Mouse (Mus musculus) granulocyte monocyte progenitor cell, adult 5-6 weeks (primary cell): Measurements from ENCODE around the gene Slc8b1. TPM values are rescaled to one million over a fixed set of nuclear protein-coding genes. Genes with fewer than 3 reads are reported as not detected.

Experiments
- ATAC-seq: replicated peaks from 2 replicates; pipeline ENCODE4 v1.8.0; 2016; ENCODE audit warnings: mild to moderate bottlenecking, moderate TSS enrichment, inconsistent platforms; ENCODE audit not compliant: poor library complexity, severe bottlenecking
- total RNA-seq, 2 experiments: library from RNA; stranded (forward) in 1 of 2; stranded (reverse) in 1 of 2; fragments of 200-712, 200-1000 nt in 1 of 2; fragments of >200 nt in 1 of 2; fragmentation: Nextera tagmentation in 1 of 2; gene quantifications; 2 replicates each; pipeline ENCODE4 v1.2.3; 2014 to 2017

The Slc8b1 gene
- total RNA-seq, 2 experiments from 2014 or later = 30.1 to 38.3 TPM

DNA sequence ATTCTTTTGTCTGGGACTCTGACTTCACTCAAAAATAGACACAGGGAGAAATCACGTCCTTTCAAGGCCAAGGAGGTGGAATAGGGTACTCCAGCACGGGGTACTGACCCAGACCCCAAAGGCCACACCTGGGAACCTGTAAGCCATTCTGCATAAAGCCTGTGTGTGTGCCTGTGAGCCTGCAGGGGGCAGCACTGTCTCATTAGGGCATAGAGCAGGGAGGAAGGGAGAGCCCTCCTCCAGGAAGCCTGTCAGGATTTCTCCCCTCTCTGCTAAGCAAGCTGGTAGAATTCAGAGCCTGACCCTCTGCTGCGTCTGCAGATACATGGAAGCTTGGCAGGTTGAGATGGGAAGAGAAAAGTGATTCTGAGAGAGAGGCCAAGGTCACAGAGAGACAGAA lies 11.7 kb downstream of the Slc8b1 start:
- no peak; the same call in 1 of the 2 replicates for ATAC-seq

- ATAC-seq = no peak
These were observed 13.8 kb downstream of the Slc8b1 start for GRCm38 (mm10) chr5:120524736-120525135.

- ATAC-seq = no peak
These were observed 14.8 kb downstream of the Slc8b1 start for GRCm38 (mm10) chr5:120525737-120526136.

GRCm38 (mm10) chr5:120526311-120526710 lies 15.3 kb downstream of the Slc8b1 start:
- peak; percentile 49 for ATAC-seq

GRCm38 (mm10) chr5:120527296-120527964 lies 16.5 kb downstream of the Slc8b1 start:
- ATAC-seq = peak; percentile 92

DNA sequence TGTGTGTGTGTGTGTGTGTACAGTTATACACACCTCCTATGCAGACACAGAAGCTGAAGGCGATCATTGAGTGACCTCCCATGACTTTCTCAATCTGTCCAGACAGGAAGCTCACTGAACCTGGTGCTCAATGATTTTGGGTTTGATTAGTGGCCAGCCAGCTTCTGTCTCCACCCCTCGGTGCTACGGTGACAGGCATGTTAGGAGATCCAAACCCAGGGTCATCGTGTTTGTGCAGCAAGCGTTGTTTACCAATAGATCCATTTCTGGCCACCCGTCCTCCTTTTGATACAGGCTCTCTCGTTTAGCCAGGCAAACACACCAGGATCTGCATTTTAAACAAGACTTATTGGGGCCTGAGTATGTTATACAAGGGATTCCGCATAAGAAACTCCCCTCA lies 20.7 kb downstream of the Slc8b1 start:
- no peak for ATAC-seq

DNA sequence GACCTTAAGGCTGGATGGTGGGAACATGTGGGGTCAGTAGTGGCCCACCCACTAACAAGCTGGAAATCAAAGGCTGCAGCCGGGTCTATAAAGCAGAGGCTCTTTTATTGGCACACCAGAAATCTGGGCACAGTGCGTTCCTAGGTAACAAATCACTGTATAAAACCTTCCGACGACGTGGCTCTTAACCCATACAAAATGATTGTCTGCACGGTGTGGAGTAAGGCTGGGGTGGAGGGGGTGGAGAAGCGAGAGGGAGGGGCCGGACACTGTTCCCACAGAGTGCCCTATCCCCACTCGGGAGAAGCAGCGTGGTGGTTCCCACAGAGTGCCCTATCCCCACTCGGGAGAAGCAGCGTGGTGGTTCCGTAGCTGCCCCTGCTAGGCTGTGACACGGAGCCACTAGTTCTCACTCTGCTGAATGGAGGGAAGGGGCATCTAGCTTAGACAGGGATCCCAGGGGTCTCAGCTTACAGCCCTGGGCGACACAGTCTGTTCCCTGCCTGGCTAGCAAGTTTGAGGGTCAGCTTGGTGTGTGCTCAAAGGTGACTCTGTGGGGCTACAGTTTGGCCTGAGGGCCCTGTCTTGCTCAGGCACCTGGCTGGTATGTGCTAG lies 23.2 kb downstream of the Slc8b1 start:
- ATAC-seq = no peak

DNA sequence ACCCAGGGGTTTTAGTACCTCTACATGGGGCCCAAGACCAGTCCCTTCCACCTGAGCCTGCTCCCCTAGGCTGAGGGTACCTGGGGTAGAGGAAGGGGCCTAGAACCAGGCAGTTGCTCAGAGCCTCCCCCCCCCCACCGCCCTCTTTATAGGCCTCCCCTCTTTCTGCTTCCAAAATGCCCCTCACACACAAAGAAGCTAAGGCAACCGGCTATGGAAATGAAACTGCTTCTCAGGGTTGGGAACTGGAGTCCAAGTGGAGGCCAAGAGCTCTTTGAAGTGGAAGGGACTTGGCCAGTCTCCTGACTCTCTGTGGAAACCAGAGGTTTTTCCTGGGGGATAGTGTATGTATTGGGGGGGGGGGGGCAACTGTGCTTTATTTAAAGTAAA lies 23.7 kb downstream of the Slc8b1 start:
- no peak for ATAC-seq

DNA sequence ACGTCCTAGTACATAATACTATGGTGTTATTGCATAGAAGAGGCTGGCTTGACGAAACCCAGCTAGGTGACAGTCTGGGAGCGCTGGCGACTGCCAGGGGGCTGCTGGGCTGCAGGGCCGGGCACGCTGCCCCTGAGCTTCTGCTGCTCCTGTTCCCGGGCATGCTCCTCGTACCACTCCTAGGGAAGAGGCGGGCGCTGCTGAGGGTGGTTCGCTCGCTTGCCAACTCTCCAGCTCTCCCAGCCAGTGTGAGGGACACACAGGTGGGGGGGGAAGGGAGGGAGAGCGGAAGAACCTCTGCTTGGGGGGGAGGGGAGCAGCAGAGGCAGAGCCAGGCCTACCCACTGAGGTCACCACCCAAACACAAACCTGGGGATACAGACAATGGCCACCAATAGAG lies 25.1 kb downstream of the Slc8b1 start:
- ATAC-seq = no peak

DNA sequence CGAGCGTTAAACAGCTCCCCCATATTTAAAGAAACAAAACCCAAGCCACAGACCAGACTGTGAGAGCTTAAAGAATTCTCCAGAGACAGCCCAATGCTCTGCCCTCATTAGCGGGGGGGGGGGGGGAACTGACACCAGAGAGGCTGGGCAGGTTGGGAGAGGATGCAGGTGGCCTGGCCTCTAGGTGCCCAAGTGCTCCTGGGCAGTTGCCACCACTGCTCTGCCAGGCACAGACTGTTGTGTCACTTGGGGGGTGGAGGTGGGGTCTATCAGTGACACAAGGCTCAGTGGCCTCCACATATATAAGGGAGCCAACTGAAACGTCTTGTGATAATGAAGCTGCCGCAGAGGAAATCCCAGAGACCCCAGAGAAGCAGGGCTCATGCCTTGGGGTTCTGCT lies 25.7 kb downstream of the Slc8b1 start:
- ATAC-seq = no peak

- ATAC-seq = no peak
These were observed 37.4 kb downstream of the Slc8b1 start for GRCm38 (mm10) chr5:120548236-120548850.

DNA sequence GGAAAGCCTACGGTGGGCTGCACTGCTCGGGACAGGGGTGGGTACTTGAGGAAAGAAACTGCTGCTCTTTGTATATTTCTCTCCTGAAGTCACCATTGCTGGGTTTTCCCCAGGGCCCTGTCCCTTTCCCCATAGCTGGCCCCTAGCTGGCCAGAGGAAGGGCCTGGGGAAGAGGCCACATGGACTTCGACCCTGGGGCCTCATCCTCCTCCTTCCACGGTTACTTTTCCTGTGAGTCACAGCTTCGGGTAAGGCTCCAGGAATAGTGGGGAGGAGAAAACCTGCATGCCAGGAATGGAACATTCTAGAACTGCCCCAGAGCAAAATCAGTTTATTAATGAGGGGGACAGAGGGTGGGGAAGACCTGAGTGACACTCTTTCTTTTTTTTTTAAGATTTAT lies 39.2 kb downstream of the Slc8b1 start:
- ATAC-seq = no peak

DNA sequence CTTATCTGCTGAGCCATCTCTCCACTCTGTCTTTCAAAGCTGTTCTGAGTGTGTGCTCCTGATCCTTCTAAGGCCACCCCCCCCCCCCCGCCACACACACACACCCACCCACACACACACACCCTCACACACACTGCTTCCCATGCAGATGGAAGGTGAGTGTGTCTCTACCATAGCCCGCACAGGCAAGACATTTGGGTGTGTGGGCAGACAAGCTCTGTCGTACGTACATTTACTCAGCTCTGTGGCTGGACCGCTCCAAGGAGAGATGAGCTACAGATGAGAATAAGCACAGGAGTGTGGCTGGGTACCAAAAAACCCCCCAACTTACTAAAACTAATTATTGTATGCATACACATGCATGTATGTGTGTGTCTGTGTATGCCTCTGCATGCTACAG lies 39.7 kb downstream of the Slc8b1 start:
- ATAC-seq = no peak

DNA sequence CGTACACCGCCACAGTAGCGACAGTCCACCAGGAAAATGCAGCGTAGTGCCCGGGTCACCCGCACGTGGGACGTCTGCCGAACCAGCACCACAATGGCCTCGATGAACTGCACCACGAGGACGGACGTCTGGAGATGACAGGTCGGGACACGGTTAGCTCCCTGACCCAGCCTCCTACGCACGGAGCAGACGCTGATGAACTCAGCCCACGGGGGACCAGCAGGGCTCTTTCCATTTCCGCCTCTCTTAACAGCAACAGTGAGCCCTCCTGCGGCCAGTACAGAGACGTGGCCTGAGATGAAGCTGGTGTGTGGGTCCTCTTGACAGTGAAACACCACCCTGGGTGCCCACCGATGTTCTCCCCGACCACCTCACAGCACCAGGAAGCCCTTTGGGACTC lies 44.9 kb downstream of the Slc8b1 start:
- no peak for ATAC-seq

GRCm38 (mm10) chr5:120558041-120558440 lies 47.1 kb downstream of the Slc8b1 start:
- no peak for ATAC-seq

DNA sequence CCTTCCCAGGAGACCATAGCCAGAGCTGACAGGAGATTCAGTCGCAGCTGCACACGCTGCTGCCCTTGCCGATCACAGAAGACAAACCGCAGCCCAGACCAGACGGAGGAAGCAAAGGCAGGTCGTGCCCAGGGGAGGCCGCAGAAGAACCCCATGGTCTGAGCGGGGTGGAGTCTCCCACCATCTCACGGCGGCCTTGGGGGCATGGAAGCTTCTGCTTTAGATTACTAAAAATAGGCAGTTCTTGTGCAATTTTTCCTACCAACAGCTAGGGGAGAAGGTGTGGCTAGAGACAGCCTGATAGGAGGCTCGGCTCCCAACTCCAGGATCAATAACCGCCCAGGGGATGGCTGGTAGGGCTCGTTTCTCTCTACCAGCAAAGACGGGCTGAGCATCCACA lies 47.8 kb downstream of the Slc8b1 start:
- peak; percentile 76 for ATAC-seq

- ATAC-seq = peak; percentile 67
These were observed 49.2 kb downstream of the Slc8b1 start for GRCm38 (mm10) chr5:120560129-120560615.

DNA sequence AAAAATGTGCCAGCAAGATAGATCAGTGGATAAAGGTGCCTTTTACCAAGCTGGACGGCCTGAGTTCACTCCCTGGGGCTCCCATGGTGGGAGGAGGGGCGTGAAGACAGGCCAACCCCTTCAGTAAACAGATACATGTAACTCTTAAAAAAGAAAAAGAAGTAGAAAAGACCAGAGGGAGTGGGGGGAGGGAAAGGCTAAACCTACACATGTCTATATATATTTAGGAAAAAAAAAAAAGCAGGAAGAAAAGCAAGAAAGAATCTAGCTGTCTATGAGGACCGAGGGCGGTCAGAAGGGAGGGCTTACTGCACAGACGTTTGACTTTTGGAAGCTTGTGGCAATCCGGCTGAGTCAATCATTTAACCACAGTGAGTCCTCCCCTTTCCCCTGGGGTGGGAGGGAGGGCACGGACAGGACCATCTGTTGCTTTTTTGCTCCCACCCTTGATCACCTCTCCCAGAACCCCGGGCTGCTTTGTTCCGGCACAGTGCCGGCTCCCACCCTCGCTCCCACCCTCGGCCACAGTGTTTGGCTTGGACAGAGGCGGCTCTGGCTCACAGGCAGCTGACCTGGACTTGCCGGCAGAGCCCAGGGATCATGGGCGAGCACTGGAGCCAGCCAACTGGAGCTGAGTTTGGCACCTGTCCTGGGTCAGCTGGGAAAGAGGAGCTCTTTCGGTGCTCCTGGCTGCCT lies 49.8 kb downstream of the Slc8b1 start:
- ATAC-seq = peak; percentile 46

DNA sequence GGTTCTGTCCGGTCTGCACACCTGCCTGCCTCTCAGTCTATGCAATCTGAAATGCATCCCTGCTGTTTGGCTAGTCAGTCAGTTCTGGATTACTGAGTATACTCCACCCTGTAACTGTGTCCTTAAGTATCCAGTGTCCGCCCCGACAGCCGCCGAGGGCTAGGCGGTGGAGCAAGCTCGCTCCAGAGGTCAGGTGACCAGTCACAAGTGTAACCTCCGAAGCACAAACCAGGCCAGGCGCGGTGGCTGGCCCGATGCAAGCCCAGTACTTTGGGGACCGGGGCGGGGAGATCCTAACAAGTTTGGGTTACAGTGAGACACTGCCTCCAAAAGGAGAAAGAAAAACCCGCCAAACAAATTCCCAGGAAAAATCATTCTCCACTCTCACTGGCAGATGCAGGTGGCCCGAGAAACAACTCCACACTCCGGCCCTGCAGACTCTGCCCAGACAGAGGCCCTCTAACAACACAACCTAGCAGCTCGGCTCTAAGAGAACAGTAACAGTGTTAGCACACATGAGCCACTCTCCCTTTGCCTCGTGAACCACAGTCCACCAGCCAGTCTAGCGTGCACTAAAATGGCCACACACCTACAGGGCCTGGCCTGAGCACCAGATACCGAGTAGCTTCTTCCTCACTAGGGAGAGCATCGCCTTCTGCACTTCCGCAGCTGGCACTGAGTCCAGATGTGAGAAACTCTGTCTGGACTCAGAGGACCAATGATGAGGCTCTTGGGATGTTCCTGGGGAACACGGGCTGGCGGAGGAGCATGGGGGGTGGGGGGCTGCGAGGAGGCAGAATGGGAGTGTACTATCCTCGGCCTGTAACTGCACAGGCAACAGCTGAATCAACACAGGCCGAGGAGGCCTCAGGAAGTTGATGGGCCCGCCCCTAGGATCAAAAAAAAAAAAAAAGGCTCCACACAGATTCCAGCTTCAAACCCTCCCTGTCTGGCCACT lies 52.3 kb downstream of the Slc8b1 start:
- no peak for ATAC-seq

- ATAC-seq = no peak
These were observed 52.9 kb downstream of the Slc8b1 start for GRCm38 (mm10) chr5:120563914-120564311.
